Mouse (Mus musculus): ENCODE measurements around the gene Gmppb. TPM values are rescaled to one million over a fixed set of nuclear protein-coding genes. Genes with fewer than 3 reads are reported as not detected.

The Gmppb gene
- polyA plus RNA-seq, 2 experiments: 12.9 to 15.5 TPM

GRCm38 (mm10) chr9:108063361-108063760 lies 14.3 kb downstream of the Gmppb start:
- no peak overlapping the region for H3K4me2 ChIP-seq (ENCODE audit: low read depth)
- 72% methylated on average over 12 of the region's 12 CpGs for WGBS (ENCODE audit: insufficient replicate concordance)
- no peak overlapping the region for H3K4me3 ChIP-seq (ENCODE audit: insufficient read depth in 1 of 2, low read depth in 2 of 2, low read length in 2 of 2)
- no peak for TF ChIP-seq CTCF (IDR thresholded peaks at IDR 0.05; ENCODE audit: low read depth)
- no peaks in the 10 kb centered on the region for H3K27me3 ChIP-seq (ENCODE audit: control insufficient read depth, insufficient read depth, low read length)
- no peaks in the 10 kb centered on the region for H3K4me1 ChIP-seq (replicated peaks; ENCODE audit: control insufficient read depth in 2 of 2, insufficient read depth in 2 of 2, low read length in 1 of 2)
- H3K36me3 ChIP-seq (replicated peaks; ENCODE audit: control insufficient read depth, insufficient read depth, low read depth): peaks cover 99% of the 10 kb centered on the region
- H3K27ac ChIP-seq: no peak overlapping the region
- H3K9me3 ChIP-seq (ENCODE audit: control insufficient read depth, low read length): no peaks in the 10 kb centered on the region
- no peak for DNase-seq (ENCODE audit: low read depth in 3 of 3, low spot score in 3 of 3)
- no peak overlapping the region for H3K9ac ChIP-seq (replicated peaks)
- ATAC-seq (ENCODE audit: insufficient read depth): no peak

- TF ChIP-seq CTCF (IDR thresholded peaks at IDR 0.05; ENCODE audit: low read depth): peak; percentile 86
- TF ChIP-seq EP300 (IDR thresholded peaks at IDR 0.05; ENCODE audit: low read depth): no peak
- WGBS (ENCODE audit: insufficient replicate concordance): 39% methylated on average over 5 of the region's 5 CpGs
- Histone ChIP-seq H3K4me2 (ENCODE audit: low read depth) (no peak overlapping the region), H3K27me3 (ENCODE audit: control insufficient read depth, insufficient read depth, low read length) (no peaks in the 10 kb centered on the region), H3K4me3 (ENCODE audit: insufficient read depth in 1 of 2, low read depth in 2 of 2, low read length in 2 of 2) (no peak overlapping the region), H3K27ac (no peak overlapping the region), H3K4me1 (replicated peaks; ENCODE audit: control insufficient read depth in 2 of 2, insufficient read depth in 2 of 2, low read length in 1 of 2) (no peaks in the 10 kb centered on the region), H3K9me3 (ENCODE audit: control insufficient read depth, low read length) (no peaks in the 10 kb centered on the region), H3K36me3 (replicated peaks; ENCODE audit: control insufficient read depth, insufficient read depth, low read depth) (peaks cover 100% of the 10 kb centered on the region), H3K9ac (replicated peaks) (no peak overlapping the region)
- DNase-seq (ENCODE audit: low read depth in 3 of 3, low spot score in 3 of 3) (no peak), ATAC-seq (ENCODE audit: insufficient read depth) (peak; percentile 49; the same call in 1 of the 2 replicates)
These were observed 16.5 kb downstream of the Gmppb start for GRCm38 (mm10) chr9:108065491-108066011.

GRCm38 (mm10) chr9:108067199-108067598 lies 18.2 kb downstream of the Gmppb start:
- 94% methylated on average over 7 of the region's 7 CpGs for WGBS (ENCODE audit: insufficient replicate concordance)
- Histone ChIP-seq H3K4me3 (ENCODE audit: insufficient read depth in 1 of 2, low read depth in 2 of 2, low read length in 2 of 2) (no peak overlapping the region), H3K27me3 (ENCODE audit: control insufficient read depth, insufficient read depth, low read length) (no peaks in the 10 kb centered on the region), H3K9me3 (ENCODE audit: control insufficient read depth, low read length) (no peaks in the 10 kb centered on the region), H3K4me1 (replicated peaks; ENCODE audit: control insufficient read depth in 2 of 2, insufficient read depth in 2 of 2, low read length in 1 of 2) (peaks cover 0 to under 1% of the 10 kb centered on the region in 2 experiments; a peak in 1 of 4 replicates), H3K4me2 (ENCODE audit: low read depth) (no peak overlapping the region), H3K9ac (replicated peaks) (no peak overlapping the region), H3K27ac (no peak overlapping the region), H3K36me3 (replicated peaks; ENCODE audit: control insufficient read depth, insufficient read depth, low read depth) (peaks cover 100% of the 10 kb centered on the region)
- TF ChIP-seq CTCF (IDR thresholded peaks at IDR 0.05; ENCODE audit: low read depth): peak; percentile 30; the same call in 1 of the 2 replicates
- TF ChIP-seq EP300 (IDR thresholded peaks at IDR 0.05; ENCODE audit: low read depth): no peak
- DNase-seq (ENCODE audit: low read depth in 3 of 3, low spot score in 3 of 3) (no peak), ATAC-seq (ENCODE audit: insufficient read depth) (no peak)

- Histone ChIP-seq H3K4me2 (ENCODE audit: low read depth) (no peak overlapping the region), H3K4me1 (replicated peaks; ENCODE audit: control insufficient read depth in 2 of 2, insufficient read depth in 2 of 2, low read length in 1 of 2) (peaks cover 0 to 3% of the 10 kb centered on the region in 2 experiments; a peak in 1 of 4 replicates), H3K27ac (no peak overlapping the region), H3K9me3 (ENCODE audit: control insufficient read depth, low read length) (no peaks in the 10 kb centered on the region), H3K36me3 (replicated peaks; ENCODE audit: control insufficient read depth, insufficient read depth, low read depth) (peaks cover 98% of the 10 kb centered on the region), H3K4me3 (ENCODE audit: insufficient read depth in 1 of 2, low read depth in 2 of 2, low read length in 2 of 2) (no peak overlapping the region), H3K27me3 (ENCODE audit: control insufficient read depth, insufficient read depth, low read length) (no peaks in the 10 kb centered on the region), H3K9ac (replicated peaks) (no peak overlapping the region)
- TF ChIP-seq EP300 (IDR thresholded peaks at IDR 0.05; ENCODE audit: low read depth) (no peak), CTCF (IDR thresholded peaks at IDR 0.05; ENCODE audit: low read depth) (peak; percentile 99)
- 21% methylated on average over 8 of the region's 8 CpGs for WGBS (ENCODE audit: insufficient replicate concordance)
- peak; percentile 75 to 82 (median 77) for DNase-seq (ENCODE audit: low read depth in 3 of 3, low spot score in 3 of 3)
- peak; percentile 48 for ATAC-seq (ENCODE audit: insufficient read depth)
These were observed 18.9 kb downstream of the Gmppb start for GRCm38 (mm10) chr9:108067900-108068299.

GRCm38 (mm10) chr9:108069007-108069406 lies 20.0 kb downstream of the Gmppb start:
- no peak for TF ChIP-seq CTCF (IDR thresholded peaks at IDR 0.05; ENCODE audit: low read depth)
- Histone ChIP-seq H3K9me3 (ENCODE audit: control insufficient read depth, low read length) (no peaks in the 10 kb centered on the region), H3K4me1 (replicated peaks; ENCODE audit: control insufficient read depth in 2 of 2, insufficient read depth in 2 of 2, low read length in 1 of 2) (peaks cover 0 to 5% of the 10 kb centered on the region in 2 experiments; a peak in 1 of 4 replicates), H3K36me3 (replicated peaks; ENCODE audit: control insufficient read depth, insufficient read depth, low read depth) (peaks cover 96% of the 10 kb centered on the region), H3K9ac (replicated peaks) (no peak overlapping the region), H3K4me3 (ENCODE audit: insufficient read depth in 1 of 2, low read depth in 2 of 2, low read length in 2 of 2) (no peak overlapping the region), H3K27me3 (ENCODE audit: control insufficient read depth, insufficient read depth, low read length) (no peaks in the 10 kb centered on the region), H3K27ac (no peak overlapping the region), H3K4me2 (ENCODE audit: low read depth) (no peak overlapping the region)
- ATAC-seq (ENCODE audit: insufficient read depth) (no peak), DNase-seq (ENCODE audit: low read depth in 3 of 3, low spot score in 3 of 3) (no peak)
- 88% methylated on average over 9 of the region's 9 CpGs for WGBS (ENCODE audit: insufficient replicate concordance)

Data from liver, embryonic 14.5 days (tissue).